Mouse (Mus musculus) adrenal gland (tissue): Measurements from ENCODE around the gene Lrch3.
"Not testable (repeated sequence)": the region's sequence is repeated elsewhere in the genome, so short reads cannot be mapped to it uniquely, and the experiment has no call there.

Experiments used
- intact Hi-C: fragments of 180-260 bp; cut with DNase I; formaldehyde crosslinking; loops from one replicate; pipeline ENCODE4 v1.15.1; 2025

The Lrch3 gene

DNA sequence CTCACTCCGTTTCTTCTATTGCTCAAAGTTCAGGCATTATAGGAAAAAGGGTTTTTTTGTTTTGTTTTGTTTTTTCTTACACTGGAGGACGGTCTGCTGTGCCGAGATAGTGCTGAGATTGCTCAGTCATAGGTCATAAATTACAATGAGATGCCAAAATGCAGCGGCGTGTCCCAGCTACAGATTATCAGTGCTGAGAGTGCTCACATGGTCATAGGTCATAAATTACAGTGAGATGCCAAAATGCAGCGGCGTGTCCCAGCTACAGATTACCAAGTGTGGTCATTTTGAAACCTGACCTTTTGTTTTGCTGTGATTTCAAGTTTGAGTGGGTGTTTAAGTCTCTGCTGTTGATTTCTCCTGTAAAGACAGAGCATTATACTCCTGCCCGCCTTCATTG, 7.2 kb upstream of the Lrch3 start:
- intact Hi-C loops, result loop anchor here (10.0 kb wide), 1 partner anchor 48 kb away; no protein-coding TSS in a partner anchor

DNA sequence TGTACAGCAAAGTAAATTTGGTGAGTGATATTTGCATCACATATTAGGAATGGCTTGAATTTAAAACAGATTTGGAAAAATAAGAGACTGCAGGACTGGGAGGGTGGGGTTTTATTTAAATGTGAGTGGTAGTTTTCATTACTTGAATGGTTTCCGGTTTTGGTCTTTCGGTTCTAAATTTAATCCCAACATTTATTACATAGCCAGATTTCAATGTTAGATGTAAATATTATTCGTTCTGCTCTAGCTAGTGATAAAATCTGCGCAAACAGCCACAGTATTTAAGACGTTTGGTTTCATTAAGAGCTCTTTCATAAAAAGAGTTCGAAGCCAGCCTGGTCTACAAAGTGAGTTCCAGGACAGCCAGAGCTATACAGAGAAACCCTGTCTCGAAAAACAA, 688 bp upstream of the Lrch3 start:
- intact Hi-C loops, result no loop called here

DNA sequence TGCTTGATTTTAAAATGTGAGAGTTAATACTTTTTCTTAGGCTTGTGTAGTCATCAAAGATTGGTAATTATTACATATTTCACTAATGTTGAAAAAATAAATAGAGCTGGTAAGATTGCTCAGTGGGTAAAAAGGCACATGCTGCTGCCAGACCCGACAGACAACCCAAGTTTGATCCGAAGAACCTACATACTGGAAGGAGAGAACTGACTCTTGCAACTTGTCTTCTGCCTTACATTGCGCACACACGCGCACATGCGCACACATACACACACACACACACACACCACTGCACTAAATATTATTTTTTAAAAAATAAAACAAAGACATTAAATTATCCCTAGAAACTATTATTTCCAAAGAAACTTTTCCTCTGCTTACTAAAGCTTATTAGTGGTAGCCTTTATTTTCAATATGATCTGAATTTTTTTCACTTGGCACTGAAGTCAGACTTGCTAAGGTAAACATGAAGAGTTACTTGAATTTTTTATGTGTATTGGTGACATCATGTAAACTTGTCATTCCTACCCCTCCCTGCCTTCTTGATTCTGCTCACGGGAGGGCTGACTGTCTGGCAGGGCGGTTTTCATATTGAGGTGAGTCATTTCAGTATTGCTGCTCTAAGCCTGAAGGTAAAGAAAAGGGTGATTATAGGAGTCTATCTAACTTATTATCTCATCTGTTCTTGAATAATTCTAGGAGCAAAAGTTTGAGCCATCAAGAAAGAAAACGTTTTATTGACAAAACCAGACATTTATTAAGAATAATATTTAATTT, 1.6 kb downstream of the Lrch3 start:
- intact Hi-C loops, result no loop called here

DNA sequence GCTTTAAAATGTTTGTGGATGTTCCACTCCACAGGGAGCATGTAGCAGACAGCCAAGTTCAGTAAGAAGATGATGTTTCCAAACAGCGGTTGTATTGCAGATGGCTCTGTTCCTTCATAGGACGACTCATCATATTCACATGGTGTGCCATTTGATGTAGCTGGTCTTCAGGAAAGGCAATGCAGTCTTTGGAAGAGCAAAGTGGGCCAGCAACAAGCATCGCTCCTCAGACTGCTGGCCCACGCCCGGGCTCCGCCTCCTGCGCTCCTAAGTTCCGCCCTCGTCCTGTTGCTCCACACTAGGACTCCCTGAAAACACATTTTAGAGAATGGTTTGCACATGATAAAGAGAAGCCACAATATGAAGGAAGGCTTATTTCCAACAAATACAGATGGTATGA, 12.7 kb downstream of the Lrch3 start:
- intact Hi-C loops, result not testable (repeated sequence)

DNA sequence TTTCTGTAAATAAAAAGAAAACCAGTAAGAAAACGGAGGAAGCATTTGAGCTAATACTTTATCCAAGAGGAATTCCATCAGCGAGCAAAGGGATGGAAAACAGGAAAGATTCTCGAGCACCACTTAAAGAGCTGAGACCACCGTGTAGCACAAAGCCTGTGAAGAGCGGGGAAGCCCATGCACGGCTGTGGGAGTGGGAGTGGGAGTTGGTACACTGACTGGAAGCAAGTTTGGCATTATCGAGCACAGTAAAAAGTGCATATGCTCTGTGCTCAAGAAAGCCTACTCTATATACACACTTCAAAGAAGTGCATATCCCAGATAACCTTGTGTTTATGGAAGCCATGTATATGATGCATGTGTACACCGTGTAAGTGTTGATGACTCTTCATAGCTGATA, 13.1 kb downstream of the Lrch3 start:
- intact Hi-C loops, result no loop called here

DNA sequence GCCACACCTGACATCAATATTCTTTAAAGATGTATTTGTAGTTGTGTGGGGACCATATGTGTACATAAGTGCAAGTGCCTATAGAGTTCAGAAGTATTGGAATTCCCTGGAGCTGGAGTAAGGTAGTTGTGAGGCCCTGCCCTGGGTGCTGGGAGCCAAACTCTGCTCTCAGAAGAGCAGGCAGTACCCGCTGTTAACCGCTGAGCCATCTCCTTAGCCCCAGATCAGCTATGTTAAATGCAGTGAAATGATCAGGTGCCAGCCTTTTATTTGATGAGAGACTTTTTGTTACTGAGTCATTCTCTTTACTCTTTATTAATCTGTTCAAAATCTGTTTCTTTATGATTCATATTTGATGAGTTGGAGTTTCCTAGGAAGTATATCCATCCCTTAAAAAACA, 16.0 kb downstream of the Lrch3 start:
- intact Hi-C loops, result no loop called here

DNA sequence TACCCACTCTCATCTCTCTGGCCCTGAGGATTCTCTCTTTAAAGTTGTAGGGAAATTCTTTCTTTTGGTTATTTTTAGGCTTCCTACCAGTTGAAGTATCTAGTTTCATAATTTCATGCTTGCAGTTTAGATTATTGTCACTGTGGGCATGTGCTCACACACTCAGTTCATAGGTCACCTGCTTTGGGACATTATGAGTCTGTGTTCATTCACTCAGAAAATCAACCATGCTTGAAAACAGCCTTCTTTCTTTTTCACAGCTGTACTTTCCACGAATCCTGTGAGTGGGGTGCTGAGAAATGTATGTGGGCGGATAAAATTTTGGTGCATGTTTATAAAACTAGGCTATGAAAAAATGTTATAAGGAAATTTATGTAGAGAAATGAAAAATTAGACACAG, 20.6 kb downstream of the Lrch3 start:
- intact Hi-C loops, result no loop called here

DNA sequence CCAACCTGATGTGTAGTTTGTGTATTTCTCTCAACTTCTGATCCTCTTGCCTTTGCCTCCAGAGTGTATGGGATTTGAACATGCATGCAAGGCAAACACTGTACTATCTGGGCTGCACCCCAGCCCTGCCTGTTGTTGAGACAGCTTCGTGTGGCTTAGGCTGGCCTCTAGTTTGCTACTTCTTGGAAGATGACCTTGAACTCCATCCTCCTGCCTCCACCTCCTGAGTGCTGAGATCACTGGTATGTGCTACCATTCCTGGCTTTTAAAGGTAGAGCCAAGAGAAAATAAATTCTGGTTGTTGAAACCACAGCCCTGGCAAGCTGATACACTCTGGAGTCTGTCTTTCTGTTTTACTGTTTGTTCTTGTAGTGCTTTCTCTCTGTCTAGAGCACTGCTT, 21.2 kb downstream of the Lrch3 start:
- intact Hi-C loops, result no loop called here

DNA sequence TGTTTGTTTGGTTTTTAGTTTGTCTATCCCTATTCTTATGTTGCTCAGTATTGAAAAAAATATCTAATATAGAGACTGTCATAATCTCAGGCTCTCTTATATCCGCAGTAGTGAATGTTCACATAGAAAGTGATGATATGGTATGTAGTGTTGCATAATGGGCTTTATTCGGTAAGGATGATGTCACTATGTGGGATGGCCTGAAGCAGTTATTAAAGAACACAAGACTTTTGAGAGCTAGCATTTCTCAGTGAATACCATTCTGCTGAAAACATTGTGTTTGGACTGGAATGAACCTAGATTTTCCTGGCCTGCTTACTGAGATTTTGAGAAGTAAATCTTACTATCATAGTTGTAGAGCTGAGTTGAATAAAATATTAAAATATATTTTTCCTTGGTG, 23.5 kb downstream of the Lrch3 start:
- intact Hi-C loops, result no loop called here

DNA sequence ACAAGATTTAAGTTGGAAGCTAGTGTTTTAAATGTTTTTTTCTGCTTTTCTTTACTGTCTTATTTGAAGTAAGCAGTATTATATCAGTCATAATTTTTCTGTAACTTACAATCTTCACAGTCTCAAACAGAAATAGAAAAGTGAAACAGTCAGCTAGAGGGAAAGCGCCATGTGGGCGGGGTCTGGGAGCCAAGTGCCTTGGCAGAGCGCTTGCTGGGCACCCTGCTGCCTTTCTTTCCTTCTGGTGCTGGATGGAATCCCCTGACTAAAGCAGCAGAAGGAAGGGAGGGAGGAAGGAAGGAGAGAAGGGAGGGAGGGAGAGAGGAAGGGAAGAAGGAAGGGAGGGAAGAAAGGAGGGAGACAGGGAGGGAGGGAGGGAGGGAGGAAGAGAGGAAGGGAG, 25.4 kb downstream of the Lrch3 start:
- intact Hi-C loops, result not testable (repeated sequence)

DNA sequence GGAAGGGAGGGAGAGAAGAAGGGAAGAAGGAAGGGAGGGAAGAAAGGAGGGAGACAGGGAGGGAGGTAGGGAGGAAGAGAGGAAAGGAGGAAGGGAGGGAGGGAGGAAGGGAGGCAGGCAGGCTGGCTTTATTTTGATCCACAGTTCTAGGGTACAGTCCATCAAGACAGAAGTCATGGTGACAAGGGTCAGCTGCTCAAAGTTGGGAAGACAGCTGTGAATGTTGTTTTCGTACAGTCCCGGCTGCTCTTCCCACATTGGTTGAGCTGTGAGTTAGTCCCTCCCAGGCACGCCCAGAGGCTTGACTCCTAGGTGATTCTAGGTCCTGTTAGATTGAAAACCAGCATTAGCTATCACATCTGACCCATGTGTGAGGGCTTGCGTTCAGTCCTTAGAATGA, 25.8 kb downstream of the Lrch3 start:
- intact Hi-C loops, result not testable (repeated sequence)

DNA sequence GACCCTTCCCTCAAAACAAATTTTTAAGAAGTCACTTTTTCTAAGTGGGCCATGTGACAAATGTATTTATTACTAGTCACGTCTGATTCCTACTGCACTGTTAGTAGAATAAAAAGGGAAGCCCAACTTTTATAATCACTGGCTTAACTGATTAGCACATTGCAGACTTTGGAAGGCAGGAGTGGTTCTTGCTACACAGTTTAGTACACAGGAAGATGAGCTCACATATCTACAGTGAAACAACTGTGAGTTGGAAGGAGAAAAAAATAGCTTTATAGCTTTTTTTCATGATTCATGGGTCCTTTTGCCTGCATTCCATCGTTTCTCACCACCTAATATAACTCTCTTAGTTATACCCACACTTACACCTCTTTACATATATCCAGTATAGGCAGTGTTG, 27.3 kb downstream of the Lrch3 start:
- intact Hi-C loops, result not testable (repeated sequence)

DNA sequence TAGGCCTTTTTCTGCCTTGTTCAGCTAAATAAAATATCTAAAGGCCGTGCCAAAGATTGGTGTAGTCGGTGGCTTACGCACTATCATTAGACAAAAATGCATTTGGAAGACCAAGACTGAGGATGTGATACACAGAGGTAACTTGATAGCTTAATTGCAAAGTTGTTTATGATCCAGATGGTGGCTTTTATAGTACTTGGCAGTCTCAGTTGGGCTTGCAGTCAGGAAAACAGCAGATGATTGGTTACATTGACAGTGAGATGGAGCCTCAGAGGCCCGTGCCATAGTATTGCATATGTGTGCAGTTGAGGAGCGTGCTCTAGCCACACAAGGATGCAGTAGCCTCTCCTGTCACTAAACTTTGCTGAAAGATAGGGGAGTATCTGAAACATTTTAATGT, 28.8 kb downstream of the Lrch3 start:
- intact Hi-C loops, result no loop called here

DNA sequence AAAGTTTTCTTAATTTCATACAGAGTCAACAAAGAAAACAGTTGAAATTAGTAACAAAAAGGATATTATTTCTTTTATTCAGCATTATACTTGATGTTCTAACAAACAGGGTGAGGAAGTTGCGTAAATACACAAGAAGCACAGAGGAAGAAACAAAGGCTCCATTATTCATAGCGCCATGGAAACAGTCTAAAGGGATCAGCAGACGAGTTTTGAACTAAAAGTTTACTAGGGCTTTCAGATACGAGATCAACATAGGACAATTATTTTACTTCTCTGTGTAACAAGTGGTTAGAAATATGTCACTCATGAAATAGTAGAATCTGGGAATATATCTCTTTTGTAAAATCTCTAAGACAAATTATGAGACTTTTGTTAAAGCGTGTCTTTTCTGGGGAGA, 31.5 kb downstream of the Lrch3 start:
- intact Hi-C loops, result no loop called here

DNA sequence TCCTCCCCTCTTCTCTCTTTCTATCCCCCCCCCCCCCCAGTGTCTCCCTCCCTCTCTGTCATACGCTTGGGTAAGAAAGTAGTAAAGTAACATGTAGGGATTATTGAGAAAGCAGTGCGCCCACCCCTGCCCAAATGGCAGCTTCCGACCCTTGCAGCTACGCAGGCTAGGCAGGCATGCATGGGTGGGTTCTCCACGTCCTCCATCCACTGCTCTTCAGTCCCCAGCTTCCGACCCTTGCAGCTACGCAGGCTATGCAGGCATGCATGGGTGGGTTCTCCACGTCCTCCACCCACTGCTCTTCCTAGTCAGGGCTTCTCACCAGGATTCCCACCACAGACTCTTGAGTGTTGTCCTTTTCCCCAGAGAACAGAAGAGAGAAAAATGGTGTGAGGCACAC, 34.1 kb downstream of the Lrch3 start:
- intact Hi-C loops, result no loop called here

DNA sequence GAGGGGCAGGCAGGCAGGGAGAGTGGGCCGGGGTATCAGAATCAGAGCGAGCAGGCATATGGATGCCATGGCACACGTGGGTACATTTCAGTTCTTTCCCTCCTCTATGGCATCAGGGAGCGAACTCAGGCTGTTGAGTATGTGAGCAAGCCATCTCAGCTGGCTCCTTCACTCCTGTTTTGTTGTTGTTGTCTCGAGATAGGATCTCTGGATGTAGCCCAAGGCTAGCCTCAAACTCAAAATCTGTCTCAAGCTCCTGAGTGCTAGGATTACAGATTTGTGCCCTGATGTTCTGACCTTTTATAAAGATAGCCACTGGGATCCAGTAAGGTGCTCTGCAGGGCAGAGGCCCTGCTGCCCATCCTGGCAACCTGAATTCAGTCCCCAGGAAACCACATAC, 34.8 kb downstream of the Lrch3 start:
- intact Hi-C loops, result no loop called here

DNA sequence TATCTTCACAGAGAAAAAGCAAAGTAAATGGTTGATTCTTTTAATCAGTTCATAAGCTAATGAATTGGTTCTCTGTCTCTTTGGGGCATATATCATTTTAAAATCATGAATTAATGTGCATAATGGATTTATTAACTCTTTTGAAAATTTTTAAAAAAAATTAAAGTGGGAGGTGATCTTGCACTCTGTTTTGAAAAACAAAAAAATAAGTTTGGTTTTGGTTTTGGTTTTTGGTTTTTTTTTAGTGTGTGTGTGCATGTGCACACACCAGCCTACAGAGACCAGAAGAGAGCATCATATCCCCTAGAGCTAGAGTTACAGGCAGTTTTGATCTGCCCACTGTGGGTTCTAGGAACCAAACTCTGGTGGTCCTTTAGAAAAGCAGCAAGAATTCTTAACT, 35.4 kb downstream of the Lrch3 start:
- intact Hi-C loops, result no loop called here

DNA sequence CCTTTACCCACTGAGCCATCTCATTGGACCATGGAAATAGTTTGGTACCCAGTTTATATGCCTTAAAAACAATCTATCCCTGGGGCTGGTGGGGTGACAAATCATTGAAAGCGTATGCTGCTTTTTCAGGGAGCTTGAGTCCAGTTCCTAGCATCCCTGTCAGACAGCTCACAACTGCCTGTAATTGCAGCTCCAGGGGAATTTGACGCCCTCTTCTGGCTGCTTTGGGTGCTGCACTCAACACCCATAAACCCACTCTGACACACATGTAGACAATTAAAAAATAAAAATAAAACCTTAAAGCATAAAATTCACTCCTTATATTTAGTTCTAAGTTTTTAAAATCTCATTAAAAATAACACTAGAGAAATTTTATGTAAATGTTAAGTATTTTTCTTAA, 37.2 kb downstream of the Lrch3 start:
- intact Hi-C loops, result loop anchor here (10.0 kb wide), 1 partner anchor 46 kb away; no protein-coding TSS in a partner anchor

DNA sequence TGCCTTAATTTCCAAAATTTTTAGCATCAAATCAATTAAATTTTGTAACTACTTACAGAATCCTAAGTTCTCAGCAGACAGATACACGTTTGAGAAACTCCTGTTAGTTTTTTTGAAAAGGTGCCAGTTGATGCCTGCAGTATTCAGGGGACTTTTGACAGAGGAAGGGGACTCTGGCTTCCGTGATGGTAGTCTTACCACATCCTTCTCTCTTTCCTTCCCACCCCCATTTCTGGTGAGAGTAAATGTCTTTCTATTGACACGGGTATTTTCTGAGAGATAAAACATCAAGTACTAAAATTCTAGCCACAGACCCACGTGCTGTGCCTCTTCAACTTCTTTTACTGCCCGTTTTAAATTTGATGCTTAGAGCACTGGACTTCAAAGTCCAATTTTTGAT, 39.9 kb downstream of the Lrch3 start:
- intact Hi-C loops, result loop anchor here (10.0 kb wide), 1 partner anchor 49 kb away; no protein-coding TSS in a partner anchor

DNA sequence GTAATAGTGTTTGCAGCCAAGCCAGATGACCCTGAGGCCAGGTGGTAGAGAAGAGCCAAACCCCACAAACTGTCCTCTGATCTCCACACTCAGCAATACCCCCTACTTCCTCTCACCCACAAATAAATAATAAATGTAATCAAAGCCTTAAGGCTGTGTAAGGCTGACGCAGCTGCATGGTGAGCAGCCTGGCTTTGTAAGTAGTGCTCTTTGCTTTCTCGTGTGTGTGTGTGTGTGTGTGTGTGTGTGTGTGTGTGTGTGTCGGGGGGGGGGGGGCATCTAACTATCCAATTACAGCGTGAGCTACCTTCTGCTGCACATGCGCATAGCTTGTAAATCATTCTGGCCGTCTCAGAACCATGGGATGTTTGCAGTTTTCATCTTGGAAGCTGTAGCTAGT, 40.4 kb downstream of the Lrch3 start:
- intact Hi-C loops, result loop anchor here (10.0 kb wide), 1 partner anchor 50 kb away; no protein-coding TSS in a partner anchor

DNA sequence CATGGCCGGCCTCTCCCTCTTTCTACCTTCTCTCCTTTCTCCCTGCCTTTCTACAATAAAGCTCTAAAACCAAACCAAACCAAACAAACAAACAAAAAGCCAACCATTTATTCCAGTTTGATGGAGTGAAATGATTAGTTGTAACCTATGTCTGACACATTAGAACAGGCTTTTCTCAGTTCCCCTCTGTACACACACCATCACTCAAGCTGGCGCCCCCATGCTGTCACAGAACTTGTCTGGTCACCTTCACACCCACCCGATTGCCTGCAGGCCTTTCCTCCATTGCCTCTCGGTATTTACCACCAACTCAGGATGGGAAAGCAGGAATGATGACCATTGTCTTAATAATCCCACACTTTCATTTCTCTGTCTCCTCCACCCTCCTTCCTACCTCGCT, 43.0 kb downstream of the Lrch3 start:
- intact Hi-C loops, result loop anchor here (10.0 kb wide), 1 partner anchor 52 kb away; no protein-coding TSS in a partner anchor

DNA sequence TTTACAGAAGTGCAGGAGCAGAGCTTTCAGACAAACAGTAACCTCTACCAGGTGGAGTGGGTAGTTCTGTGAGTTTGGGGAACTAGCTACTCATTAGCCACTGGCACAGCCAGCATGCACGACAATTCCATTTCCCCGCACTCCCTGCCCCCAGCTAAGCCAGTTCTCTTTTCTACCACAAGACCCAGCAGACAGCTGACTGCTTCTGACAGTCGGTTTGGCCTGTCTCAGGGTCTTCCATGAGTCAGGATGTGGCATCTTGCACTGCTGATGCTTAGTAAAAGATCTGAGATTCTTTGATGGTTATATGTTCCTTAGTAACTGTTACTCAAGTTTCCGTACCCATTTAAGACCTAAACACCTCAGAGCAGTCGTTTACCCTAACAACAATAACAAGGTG, 58.6 kb downstream of the Lrch3 start:
- intact Hi-C loops, result no loop called here

DNA sequence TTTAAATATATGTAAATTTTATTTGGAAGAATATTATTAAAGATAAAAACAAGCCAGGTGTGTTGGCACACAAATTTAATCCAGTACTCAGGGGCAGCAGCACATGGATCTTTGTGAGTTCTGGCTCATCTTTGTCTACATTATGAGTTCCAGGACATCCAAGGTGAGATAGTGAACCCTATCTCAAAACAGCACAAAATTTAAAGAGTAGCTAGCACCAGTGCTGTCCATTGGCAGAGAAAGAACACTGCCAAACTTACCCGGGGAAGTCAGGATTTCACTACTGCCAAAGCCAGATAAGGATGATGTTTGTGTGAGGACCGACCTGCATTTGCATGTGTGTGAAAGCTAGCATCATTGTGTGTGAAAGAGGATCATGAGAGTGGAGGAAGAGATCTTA, 59.1 kb downstream of the Lrch3 start:
- intact Hi-C loops, result no loop called here
